Mouse (Mus musculus) hindlimb bud, embryonic 11.5 days (tissue): ENCODE results near the gene Nek11.

ENCODE experiments used
- DNase-seq: peaks from one replicate; pipeline ENCODE4 v3.0.0-alpha.2; 2012; ENCODE audit warnings: low read depth, low spot score; ENCODE audit errors: extremely low spot score

Nek11 gene

GRCm38 (mm10) chr9:105313250-105313649 is 82.1 kb downstream of the Nek11 start:
- no peak for DNase-seq

GRCm38 (mm10) chr9:105312686-105313085 is 82.6 kb downstream of the Nek11 start:
- no peak for DNase-seq

- peak; percentile 2 for DNase-seq
Observed at GRCm38 (mm10) chr9:105309553-105310281, 85.6 kb downstream of the Nek11 start.

- DNase-seq: no peak
Observed at GRCm38 (mm10) chr9:105306042-105306441, 89.3 kb downstream of the Nek11 start.

- no peak for DNase-seq
Observed at GRCm38 (mm10) chr9:105302230-105302629, 93.1 kb downstream of the Nek11 start.

- DNase-seq: no peak
Observed at GRCm38 (mm10) chr9:105301396-105301795, 93.9 kb downstream of the Nek11 start.

GRCm38 (mm10) chr9:105300738-105301325 is 94.5 kb downstream of the Nek11 start:
- no peak for DNase-seq

- no peak for DNase-seq
Observed at GRCm38 (mm10) chr9:105284670-105285069, 110.7 kb downstream of the Nek11 start.

- DNase-seq: no peak
Observed at GRCm38 (mm10) chr9:105282725-105283124, 112.6 kb downstream of the Nek11 start.

GRCm38 (mm10) chr9:105274925-105275324 is 120.4 kb downstream of the Nek11 start:
- no peak for DNase-seq

GRCm38 (mm10) chr9:105274286-105274685 is 121.0 kb downstream of the Nek11 start:
- no peak for DNase-seq

GRCm38 (mm10) chr9:105272241-105272640 is 123.1 kb downstream of the Nek11 start:
- peak; percentile 28 for DNase-seq

- no peak for DNase-seq
Observed at GRCm38 (mm10) chr9:105263140-105263539, 132.2 kb downstream of the Nek11 start.

- DNase-seq: no peak
Observed at GRCm38 (mm10) chr9:105257668-105258067, 137.7 kb downstream of the Nek11 start.

- no peak for DNase-seq
Observed at GRCm38 (mm10) chr9:105254076-105254475, 141.2 kb downstream of the Nek11 start.

- DNase-seq: no peak
Observed at GRCm38 (mm10) chr9:105252349-105253041, 142.8 kb downstream of the Nek11 start.

- no peak for DNase-seq
Observed at GRCm38 (mm10) chr9:105251256-105251655, 144.1 kb downstream of the Nek11 start.

GRCm38 (mm10) chr9:105244024-105244423 is 151.3 kb downstream of the Nek11 start:
- DNase-seq: peak; percentile 41

GRCm38 (mm10) chr9:105214434-105214833 is 180.9 kb downstream of the Nek11 start:
- DNase-seq: no peak

- DNase-seq: no peak
Observed at GRCm38 (mm10) chr9:105200305-105200704, 195.0 kb downstream of the Nek11 start.

GRCm38 (mm10) chr9:105186725-105187124 is 208.6 kb downstream of the Nek11 start:
- DNase-seq: no peak

- no peak for DNase-seq
Observed at GRCm38 (mm10) chr9:105182392-105182791, 212.9 kb downstream of the Nek11 start.
